Mouse (Mus musculus) embryo, embryonic 10 days (tissue): ENCODE measurements around the gene Tex9.
A peak's percentile ranks its signal among the peaks of the same experiment; 100 is the strongest.
"Not testable (repeated sequence)": the region's sequence is repeated elsewhere in the genome, so short reads cannot be mapped to it uniquely, and the experiment has no call there.

Experiments used
- DNase-seq: peaks from one replicate; pipeline ENCODE4 v3.0.0-alpha.2; 2015; ENCODE audit warnings: low spot score

Gene Tex9

DNA sequence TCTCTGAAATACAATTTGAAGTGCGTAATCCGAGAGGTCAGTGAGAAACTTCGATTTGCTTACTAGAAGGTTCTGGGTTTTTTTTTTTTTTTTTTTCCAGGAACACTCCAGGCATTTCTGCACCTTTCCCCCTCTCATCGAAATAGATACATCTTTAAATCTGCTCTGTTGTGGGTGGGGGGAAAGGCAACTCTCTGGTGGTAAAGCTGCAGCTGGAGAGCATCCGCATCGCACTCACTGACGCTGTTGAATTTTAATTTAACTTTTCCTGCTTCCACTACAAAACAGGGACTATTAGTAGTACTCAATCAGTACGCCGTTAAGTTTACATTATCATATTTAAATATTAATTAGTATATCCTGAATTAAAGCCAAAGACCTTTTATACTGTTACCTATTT, 53.3 kb downstream of the Tex9 start:
- no peak for DNase-seq

DNA sequence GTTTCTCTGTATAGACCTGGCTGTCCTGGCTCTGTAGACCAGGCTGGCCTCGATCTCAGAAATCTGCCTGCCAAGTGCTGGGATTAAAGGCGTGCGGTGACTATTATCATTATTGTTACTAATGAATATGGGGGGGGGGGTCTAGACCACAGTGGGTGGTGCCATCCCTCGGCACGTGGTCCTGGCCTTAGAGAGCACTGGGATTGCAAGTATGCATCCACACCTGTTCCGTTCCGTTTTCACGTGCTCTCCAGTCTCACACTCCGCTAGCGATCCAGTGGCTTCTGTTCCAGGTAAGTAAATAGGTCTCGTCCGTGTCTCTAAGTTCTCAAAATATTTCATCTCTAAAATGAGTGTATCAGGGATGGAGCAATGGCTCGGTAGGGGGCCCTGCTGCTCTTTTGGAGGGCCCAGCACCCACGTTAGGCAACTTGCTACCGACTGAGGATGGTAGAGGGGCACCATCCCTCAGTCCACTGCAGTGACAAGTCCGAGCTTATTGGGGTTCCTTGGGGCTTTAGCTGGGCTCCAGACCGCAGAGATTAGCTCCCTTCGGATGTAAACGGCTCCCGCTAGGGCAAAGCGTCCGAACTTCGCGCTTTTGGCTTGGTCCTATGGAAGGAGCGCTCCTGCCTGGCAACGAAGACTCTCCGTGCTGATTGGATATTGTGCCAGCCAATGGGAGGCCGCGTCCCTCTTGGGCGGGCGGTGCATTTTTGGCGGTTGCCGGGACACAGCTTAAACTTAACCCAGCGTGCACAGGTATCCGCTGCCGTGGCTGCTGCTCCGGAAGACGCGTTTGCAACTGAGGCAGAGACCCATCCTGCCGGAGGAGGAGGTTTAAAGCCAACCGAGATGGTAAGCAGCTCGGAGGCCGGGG, 54.0 kb downstream of the Tex9 start, which contains the start of gene Mns1:
Gene Mns1 (plus strand): TSS at position 190 of the 880 bp plus-strand sequence.
- DNase-seq: peak; percentile 99

- peak; percentile 59 for DNase-seq
These were observed 57.1 kb downstream of the Tex9 start for GRCm38 (mm10) chr9:72434876-72435275.

- no peak for DNase-seq
These were observed 64.2 kb downstream of the Tex9 start for GRCm38 (mm10) chr9:72427861-72428260.

DNA sequence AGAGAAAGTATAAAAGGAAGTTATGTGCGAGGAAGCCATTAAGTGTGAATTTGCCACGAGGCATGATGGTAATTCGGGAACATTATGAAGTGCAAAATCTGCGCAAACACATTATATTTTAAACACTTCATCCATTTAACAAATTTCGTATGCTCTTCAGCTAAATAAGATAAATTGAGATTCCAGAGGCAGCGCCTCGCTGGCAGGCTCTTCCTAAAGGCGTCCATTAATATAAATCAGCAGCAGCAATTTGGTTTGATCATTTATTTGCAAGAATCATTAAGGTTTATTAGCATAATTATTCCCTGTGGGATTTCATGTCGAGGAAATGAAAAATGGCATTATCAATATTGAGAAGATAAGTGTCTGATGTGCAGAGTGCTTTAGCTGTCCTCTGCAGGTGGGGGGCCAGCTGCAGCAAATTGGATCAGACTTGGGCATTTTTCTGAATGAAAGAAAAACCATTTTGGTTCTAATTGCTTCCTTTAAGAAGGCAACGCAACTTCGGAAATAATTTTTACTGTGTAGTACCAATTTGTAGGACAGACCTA, 66.6 kb downstream of the Tex9 start:
- no peak for DNase-seq

GRCm38 (mm10) chr9:72422753-72423152, 69.3 kb downstream of the Tex9 start:
- DNase-seq: no peak

DNA sequence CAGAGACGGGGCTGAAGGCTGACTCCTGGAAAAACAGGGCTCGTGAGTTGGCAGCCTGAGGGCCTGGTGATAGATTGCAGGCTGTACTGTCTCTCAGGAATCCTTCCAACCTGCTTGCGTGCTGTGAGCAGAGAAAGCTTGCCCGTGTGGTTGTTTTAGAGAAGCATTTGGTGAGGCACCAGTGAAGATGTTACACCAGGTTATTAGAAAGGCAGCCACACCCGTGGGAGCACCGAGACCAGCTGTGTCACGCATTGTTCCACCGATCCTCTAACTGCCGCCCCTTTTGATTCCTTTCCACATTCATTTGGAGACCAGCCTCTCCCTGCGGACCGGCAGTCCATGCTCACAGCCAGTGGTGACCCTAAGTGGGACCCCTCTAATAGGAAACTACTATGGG, 69.7 kb downstream of the Tex9 start:
- DNase-seq: no peak

- no peak for DNase-seq
These were observed 71.5 kb downstream of the Tex9 start for GRCm38 (mm10) chr9:72420490-72420889.

- DNase-seq: no peak
These were observed 73.6 kb downstream of the Tex9 start for GRCm38 (mm10) chr9:72418443-72418842.

GRCm38 (mm10) chr9:72411746-72412145, 80.3 kb downstream of the Tex9 start:
- DNase-seq: peak; percentile 21

DNA sequence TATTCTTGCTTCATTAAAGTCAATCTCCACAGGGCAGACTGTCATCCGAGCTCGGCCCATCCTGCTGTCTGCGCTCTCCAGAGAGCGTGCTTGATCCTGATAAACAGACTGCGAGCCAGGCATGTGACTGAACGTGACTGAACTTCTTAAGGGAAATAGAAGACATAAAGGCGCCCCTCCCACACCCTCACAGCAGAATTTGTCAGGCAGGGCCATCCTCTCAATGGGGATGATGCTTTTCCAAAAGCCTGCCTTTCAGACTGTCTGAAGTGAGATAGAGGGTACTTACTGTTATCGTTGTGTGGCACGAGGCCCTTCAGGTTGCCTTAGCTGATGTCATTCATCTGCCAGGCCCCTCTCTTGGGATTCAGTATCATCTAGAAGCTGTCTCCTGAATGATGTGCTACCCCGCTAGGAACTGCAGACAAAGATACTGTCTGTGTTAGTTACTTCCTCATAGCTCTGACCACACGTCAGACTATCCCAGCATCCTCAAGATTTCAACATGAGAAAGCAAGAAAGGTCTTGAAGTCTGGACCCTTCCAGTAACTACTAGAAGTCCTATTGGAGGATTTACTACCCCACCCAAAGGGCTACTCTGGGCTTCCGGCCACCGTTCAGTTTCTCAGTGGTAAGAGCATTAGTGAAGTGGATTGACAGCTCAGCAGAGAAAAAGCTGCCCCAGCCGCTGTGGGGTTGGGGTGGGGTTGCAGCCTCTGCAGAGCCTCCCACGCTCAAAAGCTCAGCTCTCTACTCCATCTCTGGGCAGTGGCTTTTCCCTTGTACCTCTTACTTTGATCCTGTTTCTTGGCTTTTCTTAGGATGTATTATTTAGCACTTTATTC, 82.4 kb downstream of the Tex9 start:
- no peak for DNase-seq

- peak; percentile 95 for DNase-seq
These were observed 83.9 kb downstream of the Tex9 start for GRCm38 (mm10) chr9:72408131-72408586.

GRCm38 (mm10) chr9:72405882-72406638, 86.0 kb downstream of the Tex9 start:
- no peak for DNase-seq

DNA sequence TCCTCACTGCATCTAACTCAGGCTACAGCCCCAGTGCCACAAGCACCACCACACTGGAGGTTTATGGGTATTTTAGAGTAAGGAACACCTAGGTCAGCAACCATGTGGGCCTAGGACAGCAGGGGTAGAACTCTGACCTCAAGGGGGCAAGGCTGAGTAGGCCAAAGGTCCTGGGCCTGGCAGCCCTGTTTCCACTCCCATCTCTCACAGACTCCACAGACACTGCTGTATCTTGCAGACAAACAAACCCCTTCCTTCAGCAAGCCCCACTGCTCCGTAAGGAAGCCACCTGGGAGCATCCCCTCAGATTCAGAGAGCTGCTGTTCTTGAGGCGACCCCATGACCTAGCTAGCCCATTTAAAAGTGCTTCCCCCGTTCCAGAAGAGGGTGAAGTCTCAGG, 87.1 kb downstream of the Tex9 start:
- no peak for DNase-seq

- DNase-seq: no peak
These were observed 87.6 kb downstream of the Tex9 start for GRCm38 (mm10) chr9:72404446-72404845.

DNA sequence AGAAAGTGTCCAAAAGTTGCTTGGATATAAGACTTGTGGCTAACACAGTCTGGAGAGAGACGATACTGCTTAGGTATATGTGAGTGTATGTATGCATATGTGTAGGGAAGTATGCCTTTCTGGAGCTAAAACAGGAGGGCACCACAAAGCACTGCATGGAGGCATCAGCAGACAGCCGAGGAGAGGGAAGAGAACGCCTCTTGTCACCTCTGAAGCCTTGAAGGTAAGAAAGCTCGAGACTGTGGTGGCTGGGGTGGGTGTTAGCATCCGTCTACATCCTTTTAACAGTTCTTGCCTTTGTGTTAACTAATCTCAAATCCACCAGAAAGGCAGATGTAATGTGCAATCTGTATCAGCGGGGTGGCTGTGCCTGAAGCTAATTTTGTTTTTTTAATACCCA, 88.6 kb downstream of the Tex9 start:
- DNase-seq: no peak

GRCm38 (mm10) chr9:72401769-72402168, 90.2 kb downstream of the Tex9 start:
- not testable (repeated sequence) for DNase-seq
